Mouse (Mus musculus) right cerebral cortex, postnatal 4 days (tissue): Measurements from ENCODE around the gene Dhx33.

Source experiments
- DNase-seq: peaks from one replicate; pipeline ENCODE4 v3.0.0-alpha.2; 2022

The Dhx33 gene

DNA sequence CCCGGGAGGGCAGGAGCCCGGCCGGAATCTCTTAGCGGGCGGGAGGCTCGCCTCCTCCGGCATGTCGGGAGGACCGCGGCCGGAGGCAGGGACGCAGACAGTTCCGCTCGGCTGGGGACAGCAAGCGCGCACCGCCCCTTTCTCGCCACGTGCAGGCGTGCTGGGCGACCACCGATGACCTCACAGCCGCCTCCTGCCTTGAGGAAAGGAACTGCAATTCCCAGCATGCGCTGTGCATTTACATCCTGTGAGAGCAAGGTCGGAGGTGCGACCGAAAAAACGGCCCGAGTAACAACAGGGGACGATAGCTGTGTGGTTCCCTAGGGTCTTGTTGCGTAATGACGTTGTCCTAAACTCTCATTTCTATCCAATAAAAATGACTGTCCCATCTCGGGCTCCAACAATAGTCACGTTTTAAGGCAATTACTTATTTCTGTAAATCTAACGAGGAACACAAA, at the start of gene Dhx33:
Dhx33 (minus strand) TSS at position 122 of the 458 bp plus-strand sequence.
- peak; percentile 95 for DNase-seq

DNA sequence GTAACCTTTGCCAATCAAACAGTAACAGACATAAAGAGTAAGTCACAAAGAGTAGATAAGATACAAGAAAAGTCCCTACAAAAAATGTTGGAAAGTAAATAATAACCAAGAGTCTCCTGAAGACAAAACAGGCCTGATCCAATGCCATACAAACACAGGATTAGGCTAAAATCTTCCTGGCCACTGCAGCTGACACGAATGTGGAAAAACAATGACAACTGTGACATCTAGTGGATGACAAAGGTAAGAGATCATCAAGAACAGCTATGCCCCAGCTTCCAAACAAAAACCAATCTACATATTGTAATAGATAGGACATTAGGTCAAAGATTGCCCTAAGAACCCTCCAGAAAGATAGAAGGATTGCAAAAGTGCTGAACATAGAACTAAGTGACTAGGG, 48.3 kb upstream of the Dhx33 start:
- DNase-seq, result no peak

DNA sequence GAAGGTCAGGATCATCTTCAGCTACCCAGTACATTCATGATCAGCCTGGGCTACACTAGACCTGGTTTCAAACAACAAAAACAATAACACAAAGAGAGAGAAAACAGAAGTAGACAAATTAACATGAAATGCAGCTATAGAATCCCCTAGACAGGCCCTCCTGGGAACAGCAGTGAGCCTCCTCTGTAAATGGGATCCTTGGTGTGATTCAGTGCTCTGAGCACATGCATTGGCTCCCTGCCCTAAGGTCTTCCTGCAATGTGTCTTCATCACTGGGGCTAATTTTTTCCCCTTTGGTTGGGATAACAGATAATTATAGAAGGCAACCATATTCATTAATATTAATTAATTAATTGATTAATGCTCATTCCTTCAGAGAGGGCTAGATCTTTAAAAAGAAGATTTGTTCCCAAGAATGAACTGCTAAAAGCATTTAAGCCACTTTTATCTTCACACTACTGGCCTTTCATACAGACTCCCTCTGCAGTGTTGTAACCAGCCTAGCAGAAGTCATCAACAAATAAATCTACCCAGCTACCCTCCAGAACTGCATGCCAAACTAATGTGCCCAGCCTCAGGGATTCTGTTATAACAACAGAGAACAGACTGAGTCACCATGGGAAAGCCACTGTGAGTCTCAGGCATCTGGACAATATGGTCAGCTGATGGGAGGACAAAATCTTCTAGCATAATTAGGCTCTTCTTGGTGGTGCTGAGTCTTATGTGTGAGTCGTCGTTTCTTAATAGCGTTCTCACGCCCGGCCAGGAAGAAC, 35.5 kb upstream of the Dhx33 start:
- no peak for DNase-seq

DNA sequence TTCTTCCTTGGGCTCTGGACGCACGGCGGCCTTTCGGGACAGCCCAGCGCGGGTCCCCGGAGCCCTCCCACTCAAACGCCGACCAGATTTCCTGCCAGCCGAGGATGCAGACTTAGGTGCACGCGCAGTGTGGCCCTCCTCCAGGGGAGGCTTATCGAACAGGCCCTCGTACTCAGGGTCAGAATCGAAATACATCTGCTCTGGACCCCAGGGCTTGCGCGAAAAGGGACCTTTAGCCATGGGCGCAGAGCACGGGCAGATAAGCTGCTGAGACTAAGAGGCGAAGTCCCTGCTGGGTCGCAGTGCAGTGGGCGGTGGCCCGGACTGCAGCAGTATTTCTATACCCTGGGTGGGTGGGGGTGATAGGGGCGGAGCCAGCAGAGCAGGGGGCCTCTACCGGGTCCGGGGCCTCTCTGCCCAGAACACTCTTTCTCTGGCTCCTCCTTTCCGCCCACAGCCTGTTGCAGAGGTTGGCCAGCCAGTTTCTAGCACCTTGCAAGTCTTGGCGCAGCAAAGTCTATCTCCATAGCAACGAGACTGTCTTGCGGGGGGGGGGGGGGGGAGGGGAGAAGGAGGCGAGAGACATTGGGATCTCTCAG, 29.0 kb upstream of the Dhx33 start, which contains the start of gene 6330403K07Rik:
6330403K07Rik (minus strand) TSS at position 351 of the 599 bp plus-strand sequence.
- peak; percentile 74 for DNase-seq

DNA sequence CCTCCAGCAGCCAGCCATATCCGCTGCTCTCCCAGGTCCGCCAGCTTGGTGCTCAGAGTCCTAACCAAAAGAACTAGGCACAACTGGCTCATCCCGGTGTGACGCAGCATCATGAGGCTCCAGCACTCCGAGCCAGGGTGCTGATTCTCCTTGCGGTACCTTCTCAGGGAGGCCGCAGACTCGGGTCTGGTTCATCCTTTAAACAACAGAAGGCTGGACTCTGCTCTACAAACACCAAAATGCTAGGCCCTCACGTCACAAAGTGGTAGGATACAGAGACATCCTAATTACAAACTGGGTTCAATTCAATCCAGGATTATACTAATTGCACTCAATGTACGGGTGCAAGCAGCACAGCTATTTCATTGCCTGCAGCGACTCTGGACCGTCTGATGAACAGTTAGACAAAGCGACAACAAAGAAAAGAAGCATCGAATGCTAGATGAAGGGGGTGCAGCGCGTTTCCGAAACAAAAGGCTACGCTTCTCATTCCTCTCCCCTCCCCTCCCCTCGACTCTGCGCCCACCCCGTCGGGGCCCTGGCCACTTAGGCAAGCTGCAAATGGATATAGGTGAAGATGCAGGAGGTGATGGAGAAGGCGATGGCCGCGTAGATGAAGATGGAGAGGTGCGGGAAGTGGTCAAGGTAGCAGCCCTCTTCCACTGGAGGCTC, 28.4 kb upstream of the Dhx33 start:
- peak; percentile 55 for DNase-seq

DNA sequence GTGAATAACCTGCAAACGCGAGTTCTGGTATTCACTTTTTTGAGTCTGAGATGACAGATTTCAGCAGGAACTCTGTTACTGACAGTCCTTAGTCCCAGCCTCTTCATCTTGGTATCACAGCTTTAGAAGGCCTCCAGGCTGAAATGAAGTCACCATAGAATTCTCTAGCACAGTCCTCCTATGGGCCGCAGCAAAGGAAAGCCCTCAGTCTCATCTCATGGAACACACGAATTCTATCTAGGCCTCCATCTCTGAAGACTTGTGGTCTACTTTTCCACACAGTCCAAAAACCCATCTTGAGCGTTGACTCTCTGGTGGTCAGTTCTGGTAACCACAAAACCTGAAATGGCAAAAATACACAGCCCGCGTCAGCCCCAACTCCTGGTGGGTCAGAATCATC, 27.8 kb upstream of the Dhx33 start:
- no peak for DNase-seq

DNA sequence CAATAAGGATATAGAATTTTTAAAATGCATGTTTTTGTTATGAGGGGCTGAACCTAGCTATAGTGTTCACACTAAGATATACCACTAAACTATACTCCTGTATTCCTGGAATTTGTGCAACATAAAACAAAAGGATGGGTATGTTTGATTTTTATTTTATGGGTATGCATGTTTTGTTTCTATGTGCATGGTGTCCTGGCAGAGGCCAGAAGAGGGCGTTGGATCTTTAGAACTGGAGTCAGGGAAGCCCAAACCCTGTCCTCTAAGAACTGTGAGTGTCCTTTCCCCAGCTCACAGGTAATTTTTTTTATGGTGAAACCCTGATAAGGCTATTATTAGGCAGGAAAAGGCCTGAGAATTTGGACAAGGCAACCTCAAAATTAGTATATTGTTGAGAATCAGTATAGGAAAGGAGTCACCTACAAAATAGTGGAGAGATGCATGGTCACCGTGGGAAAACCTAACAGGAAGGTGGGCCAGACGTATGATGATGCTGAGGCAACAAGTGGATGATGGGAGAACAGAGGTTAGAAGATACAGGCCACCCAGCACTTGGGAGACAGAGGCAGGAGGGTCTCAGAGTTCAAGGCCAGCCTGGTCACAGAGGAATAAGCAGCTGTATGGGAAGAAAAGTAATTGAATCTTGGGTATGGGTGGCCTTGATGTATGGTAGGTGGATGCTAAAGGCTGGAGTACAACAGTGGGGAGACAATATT, 25.3 kb upstream of the Dhx33 start:
- DNase-seq, result no peak

DNA sequence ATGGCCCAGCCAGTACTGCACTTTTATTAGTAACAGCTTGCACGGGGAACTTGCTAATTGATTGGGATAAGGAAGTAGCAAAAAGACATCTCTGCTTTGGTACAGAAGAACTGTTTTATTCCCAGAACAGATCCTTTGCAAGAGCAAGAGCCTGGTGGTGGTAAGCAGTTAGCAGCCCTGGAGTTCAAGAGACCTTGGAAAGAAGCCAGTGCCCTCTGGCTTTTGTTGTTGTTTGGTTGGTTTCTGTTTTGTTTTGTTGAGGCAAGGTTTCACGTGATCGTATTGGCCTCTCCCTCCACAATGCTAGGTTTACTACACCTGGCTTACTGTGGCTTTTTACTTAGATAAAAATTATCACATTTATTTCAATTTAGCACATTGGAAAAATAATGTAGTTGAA, 24.0 kb upstream of the Dhx33 start:
- no peak for DNase-seq

DNA sequence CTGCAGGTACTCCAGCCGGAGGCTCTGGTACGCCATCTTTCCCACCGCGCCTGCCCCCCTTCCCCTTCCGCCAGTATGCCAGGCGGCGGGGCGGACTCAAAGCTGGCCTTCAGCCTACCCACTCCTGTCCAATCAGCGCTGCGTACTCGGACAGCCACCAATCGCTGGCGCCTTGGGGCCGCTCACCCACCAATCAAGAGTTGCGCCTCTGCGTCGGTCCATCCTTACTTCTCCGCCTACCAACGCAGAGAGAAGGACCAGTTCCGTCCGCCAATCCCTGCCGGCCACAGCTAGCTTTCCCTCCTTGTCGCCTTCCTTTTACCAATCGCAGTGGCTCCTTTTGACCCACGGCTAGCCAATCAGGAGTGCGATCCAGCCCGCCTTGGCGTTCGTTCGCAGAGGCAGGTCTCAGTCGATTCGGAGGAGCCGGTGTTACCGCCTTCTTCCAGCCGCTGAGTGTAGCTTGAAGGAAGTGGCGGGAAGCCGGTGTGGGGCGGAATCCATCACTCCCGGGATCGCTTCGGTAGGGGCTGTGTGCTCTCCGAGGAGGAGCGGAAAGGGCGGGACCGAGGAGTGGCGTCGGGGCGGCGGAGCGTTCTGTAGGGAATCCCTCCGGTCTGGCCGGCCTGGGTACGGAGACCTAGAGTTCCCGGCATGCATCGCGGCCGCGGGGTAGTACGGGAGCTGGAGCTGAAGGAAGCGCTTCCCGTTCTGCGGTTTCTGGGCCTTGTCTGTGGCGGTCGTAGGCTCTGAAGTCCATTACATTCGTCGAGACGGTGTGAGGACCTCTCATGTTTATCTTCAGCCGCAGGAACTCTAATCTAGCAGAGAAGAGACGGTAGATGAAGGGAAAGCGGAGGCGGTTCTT, 15.2 kb upstream of the Dhx33 start, which contains the start of the genes Mis12 and Derl2:
Mis12 (plus strand) TSS at position 411 of the 868 bp plus-strand sequence.
Derl2 (minus strand) TSS at position 641 of the 868 bp plus-strand sequence.
- DNase-seq, result peak; percentile 95

DNA sequence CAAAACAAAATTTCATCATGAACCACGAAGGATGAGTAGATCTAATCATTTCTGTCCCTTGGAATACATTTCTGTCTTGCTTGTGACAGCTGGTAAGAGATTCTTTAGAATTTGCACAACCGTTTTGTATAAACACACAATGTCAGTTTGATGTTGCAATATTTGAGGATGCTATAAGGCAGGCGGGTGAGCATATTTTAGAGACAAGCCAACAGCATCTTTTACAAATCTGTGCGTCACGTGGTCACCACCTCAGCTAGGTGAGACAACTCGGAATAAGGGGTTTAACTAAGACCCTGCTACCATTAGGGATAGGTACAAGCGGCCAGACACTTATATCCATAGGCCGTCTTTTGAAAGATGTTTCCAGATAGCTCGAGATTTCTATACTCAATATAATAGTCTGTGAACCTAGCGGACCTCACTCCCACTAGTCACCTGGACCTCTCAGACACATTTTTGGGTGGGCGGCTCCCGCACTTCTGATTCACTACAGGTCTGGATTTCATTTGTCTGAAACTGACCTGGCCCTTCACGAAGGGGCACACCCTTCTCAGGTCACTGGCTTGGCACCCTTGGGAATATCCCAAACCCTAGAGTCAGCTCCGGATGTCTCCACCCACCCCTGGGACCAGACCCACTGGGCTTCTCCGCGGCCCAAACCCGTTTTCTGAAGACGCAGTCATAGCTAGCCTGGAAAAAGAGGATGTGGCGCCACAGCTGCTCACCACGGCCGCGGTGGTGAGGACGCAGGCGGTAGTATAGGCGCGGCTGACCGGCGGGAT, 14.4 kb upstream of the Dhx33 start:
- no peak for DNase-seq

DNA sequence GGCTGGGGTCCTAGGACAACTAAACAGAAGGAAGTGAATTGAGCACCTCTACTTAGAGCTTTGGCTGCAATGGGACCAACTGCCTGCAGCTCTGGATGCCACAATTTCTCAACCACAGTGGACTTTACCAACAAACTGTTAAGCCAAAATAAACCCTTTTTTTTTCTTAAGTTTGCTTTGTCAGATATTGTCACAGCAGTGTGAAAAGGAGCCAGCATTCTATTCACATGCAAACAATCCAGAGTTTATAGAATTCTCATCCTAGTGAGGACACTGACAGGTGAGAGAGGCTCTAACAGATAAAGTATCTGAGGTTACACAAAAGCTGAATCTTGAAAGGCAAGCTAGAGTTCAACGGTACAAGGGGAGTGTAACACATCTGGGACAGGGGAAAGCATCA, 12.8 kb upstream of the Dhx33 start:
- DNase-seq, result no peak

DNA sequence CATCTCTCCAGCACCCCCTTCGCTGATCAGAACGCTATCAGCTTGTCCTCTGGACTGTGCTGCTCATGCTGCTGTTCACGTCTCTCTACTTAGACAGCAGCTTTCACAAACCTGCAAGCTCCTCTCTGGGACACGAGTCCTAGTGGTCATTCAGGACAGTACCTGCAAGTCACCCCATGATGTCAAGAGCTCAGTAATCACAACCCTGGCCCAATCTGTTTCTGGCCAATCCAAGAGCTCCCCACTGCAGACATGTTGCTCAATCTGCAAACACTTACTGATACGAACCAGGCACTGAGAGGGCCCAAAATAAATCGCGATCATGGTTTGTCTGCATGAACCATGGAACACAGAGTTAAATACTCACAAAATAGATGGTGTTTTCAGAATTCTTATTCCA, 8.5 kb upstream of the Dhx33 start:
- DNase-seq, result no peak

DNA sequence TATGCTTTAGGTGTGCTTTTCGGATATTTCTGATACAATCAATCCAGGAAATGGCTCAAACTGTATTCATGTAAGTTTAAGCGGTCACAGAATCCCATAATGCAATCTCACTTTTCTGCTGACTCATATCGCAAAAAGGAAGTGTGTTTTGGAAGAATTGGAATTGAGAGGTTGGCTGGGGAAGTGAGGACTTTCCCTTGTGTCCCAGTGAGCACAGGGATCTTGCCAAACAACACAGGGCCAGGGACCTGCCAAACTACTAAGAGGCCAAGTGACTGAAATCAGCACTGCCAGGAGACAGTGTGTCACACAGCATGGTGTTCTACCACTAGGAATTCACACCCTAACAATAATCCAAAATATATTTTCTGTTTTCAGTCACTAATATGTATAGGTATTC, 4.1 kb upstream of the Dhx33 start:
- no peak for DNase-seq

DNA sequence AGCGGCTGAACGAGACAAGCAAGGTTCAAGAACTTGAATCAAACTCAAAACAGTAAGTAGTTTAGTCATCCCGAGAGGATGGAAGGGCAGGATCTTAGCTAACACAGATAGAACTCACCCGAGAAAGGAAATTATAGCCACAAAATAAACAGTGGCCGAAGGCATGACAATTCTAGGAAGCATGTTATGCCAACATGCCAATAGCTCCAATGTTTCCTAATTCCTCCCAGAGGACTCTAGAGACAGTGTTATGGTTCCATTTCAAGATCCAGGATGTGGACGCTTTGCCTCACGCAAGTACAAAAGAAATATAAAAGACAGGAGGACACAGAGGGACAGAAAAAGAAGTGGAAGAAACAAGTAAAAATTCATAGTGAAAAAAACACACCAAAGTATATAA, 3.6 kb upstream of the Dhx33 start:
- no peak for DNase-seq

DNA sequence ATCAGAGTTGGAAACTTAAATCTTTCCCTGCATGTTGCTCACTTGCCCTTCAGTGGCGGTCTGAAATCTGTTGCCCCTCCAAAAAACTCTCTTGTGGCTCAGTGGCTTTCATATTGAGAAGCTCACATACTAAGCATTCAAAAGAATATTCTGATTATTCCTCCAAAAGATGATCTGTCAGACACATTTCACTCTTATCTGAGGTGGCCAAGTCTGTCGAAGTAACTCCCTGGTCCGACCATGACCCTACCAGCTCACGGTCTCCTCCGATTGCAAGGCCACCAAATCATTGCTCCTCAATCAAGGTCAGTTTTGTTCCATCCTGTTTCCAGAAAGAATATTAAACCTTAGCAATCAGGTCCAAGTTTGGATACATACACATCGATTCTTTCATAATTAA, 2.8 kb upstream of the Dhx33 start:
- no peak for DNase-seq

DNA sequence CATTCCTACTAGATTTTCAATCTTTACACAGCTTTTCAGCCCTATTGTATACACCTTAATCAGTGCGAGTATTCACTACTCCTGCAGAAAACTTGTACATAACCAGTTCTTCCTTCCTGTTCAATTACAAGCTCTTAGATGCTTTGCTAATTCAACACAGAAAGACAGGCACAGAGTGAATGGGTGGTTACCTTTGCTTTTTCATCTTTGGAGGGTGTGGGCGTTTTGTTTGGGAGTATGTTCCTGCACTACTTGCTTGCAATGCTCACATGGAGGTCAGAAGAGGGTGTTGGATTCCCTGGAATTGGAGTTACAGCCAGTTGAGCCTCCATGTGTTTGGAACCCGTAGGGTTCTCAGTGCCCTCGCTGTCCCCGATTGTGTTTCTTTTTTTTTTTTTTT, 809 bp upstream of the Dhx33 start:
- DNase-seq, result no peak

DNA sequence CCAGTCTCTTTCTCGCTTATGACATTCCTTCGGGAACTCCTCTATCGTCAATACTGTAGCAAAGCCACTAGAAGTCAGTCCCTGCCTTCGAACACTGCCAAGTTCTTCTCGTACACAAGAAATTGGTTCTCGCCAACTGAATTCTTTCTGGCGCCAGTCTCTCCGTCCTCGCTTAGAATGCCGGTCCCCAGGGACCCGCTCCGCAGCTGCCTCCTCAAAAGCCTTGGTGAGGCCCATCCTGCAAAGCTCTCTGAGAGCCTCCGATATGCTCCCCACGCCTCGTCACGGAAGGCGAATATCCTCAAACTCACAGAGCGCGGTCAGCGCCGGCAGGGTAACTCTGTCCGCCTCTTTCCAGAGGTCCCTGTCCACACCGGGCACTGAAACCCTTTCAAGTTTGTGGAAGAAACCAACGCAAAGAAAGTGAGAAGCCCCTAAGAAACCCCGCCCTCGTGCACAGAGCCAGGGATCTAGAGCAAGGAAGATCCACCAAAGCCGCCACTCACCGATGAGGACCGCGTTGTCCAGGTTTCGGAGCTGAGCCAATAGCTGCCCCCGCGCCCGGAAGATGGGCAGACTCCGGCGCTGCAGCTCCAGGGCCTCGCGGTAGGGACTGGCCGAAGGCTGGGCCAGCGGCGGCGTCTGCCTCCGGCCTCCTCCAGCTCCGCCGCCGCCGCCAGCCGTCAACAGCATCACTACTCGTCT, 474 bp downstream of the Dhx33 start:
- DNase-seq, result no peak

DNA sequence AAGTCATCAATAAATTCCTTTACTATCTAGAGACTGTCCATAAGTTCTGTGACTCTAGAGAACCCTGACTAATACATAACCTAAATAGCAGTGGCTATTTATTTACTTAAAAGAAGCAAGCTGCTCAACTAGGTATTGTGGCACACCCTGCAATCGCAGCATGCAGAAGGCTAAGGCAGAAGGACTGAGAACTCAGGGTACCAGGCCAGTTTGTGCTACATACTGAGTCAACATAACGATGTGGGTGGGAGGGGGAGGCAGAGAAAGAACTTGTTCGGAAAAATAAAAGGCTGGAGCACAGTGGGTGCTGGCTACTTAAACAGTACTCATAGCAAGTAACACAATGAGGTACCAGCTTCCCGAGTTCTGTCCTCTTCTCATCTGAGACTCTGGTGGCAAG, 3.1 kb downstream of the Dhx33 start:
- no peak for DNase-seq

DNA sequence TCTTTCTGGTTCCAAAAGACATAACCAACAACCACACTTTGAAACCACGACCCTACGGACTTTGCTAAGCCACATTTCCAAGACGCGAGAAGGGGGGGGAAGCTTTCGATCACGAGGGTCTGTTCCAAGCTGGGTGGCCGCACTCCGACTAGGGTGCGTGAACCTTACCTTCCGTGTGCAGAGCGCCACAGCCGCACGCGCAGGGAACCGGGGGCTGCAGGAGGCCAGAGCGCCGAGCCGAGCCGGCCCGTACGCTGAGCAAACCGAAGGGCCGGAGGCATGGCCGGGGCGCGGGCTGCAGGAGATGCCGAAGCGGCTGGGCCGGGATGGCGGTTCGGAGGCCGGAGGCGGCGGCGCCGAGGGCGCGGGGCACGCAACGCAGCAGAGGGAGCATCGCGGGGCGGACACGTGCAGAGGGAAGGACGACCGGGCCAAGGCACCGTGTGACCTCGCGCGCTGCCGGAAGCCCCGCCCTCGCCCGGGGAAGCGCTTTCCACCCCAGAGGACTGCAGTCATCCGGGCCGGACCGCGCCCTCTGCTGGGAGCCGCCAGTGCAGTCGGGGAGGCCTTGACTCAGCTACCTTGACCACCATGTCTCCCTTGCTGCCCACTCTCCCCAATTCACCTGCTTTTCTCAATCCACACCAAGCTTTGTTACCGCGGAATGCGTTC, 21.5 kb downstream of the Dhx33 start, which contains the start of gene C1qbp:
C1qbp (minus strand) TSS at position 470 of the 672 bp plus-strand sequence.
- peak; percentile 98 for DNase-seq

DNA sequence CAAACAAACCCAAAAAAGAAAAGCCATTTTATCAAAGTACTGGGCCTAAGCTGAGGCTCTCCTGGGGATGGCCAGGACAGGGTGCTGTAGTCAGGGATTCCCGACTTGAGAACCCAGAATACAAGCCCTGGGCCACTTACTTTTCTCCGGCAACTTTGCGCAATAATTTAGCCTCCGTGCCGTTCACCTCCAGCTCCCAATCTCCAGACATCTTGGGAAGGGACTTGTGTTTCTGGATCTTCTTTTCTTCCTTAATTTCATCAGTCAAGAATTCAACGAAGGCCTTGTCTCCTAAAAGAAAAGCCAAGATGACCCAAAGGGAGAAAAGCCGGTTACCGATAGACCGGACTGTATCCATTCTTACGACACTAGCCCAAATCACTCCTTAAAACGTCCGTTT, 22.2 kb downstream of the Dhx33 start:
- no peak for DNase-seq
